Mouse (Mus musculus) central nervous system, embryonic 14 days (tissue): ENCODE measurements around the gene Twf1. TPM values are rescaled to one million over a fixed set of nuclear protein-coding genes. Genes with fewer than 3 reads are reported as not detected.

ENCODE experiments used
- polyA plus RNA-seq: library from polyadenylated mRNA; depleted of rRNA; stranded (reverse); fragments of >200 nt; gene quantifications from 2 replicates; pipeline ENCODE4 v1.2.3, GENCODE M21; 2012; rRNA removed

Gene Twf1
- 47.4 and 57.3 TPM in 2 replicates for polyA plus RNA-seq

GRCm38 (mm10) chr15:94589219-94590075 is at the start of gene Twf1:
Gene Twf1 (minus strand): TSS chr15:94589889.

DNA sequence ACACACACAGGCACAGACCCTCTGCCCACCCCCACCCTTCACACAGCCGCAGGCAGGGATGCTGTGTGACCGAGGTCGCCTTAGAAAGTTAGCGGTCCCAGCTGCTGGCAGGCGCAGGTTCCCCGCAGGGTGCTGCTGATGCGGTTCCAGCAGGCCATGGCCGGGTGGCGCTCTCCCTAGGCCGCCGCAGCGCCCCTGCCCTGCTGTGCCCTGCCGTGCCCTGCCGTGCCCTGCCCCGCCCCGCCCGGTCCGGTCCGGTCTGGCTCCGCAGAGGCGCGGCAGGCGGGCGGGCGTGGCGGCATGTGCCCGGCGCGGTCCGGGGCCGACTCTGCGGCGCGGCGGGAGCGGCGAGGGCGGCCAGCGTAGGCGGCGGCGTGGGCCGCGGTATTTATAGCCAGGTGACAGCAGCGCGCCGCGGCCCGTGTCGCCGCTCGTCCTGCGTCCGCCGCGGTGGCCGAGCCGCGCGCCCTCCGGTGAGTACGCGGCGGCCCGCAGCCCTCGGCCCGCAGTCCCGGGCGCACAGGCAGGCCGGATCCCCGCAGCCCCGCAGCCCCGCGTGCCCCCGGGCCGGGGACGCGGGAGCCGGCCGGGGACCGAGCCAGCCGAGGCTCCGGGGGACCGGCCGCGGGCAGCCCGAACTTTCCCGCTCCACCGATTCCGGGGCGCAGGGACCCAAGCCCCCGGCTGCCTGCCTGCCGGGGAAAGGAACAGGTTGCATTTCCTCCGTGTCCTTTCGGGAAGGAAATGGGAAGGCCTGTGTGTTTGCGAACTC is 39.3 kb upstream of the Twf1 start, which contains the start of gene Tmem117:
Tmem117 (plus strand) TSS at position 403 of the 772 bp plus-strand sequence.

GRCm38 (mm10) chr15:94543409-94544051 is 46.2 kb downstream of the Twf1 start, which contains the start of the genes Pus7l and Irak4:
Gene Pus7l (minus strand): TSS chr15:94543547.
Gene Irak4 (plus strand): TSS chr15:94543643.

Other genes with a start within 250 kb of the Twf1 start
- gene Adamts20, start 124.5 kb downstream of the Twf1 start, polyA plus RNA-seq, result 4.9 and 5.0 TPM in 2 replicates
- 4.9 and 6.1 TPM in 2 replicates for gene Pus7l, start 46.3 kb downstream of the Twf1 start, polyA plus RNA-seq
- 1.5 and 2.1 TPM in 2 replicates for gene Irak4, start 46.2 kb downstream of the Twf1 start, polyA plus RNA-seq
- 1.6 and 2.4 TPM in 2 replicates for gene Tmem117, start 39.3 kb upstream of the Twf1 start, polyA plus RNA-seq